Mouse (Mus musculus) olfactory bulb, adult 2 months (tissue): ENCODE data around the gene Olfr672.

Experiments used
- CTCF ChIP-seq: fragments of 200-500 bp; IDR thresholded peaks from 2 replicates; pipeline ENCODE4 v1.5.1; 2012; ENCODE audit warnings: low read depth, mild to moderate bottlenecking, low read length, moderate library complexity; ENCODE audit not compliant: insufficient read depth
- POLR2A ChIP-seq: fragments of 200-500 bp; IDR thresholded peaks from 2 replicates; pipeline ENCODE4 v1.6.1; 2012; ENCODE audit warnings: mild to moderate bottlenecking, low read depth, low read length, moderate library complexity; ENCODE audit not compliant: insufficient read depth

GRCm38 (mm10) chr7:104979026-104979425, 22.8 kb downstream of the Olfr672 start, which contains the start of gene Olfr671:
- TF ChIP-seq CTCF (no peak), POLR2A (no peak)
